In the genomic region with DNA sequence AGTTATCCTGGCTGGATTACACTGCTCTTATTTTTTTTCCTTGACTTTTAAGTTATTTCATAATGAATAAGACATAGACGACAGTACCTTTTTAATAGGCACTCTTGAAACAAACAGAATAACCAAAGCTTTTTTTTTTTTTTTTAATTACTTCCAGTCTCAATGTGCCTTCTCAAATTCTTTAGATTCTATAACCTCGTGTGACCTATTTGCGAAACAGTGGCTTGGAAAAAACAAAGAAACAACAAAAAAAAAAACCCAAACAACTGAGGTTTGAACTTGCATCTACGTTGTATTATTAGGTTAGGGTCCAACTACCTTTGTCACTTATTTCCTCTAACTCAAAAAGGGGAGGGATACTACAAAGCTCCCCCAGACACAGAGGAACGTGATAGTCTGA, we compare ENCODE assay signal across 8 mouse cellular contexts. TPM values are rescaled to one million over a fixed set of nuclear protein-coding genes. Genes with fewer than 3 reads are reported as not detected.
DNase-seq lines count a peak whose midpoint lies in the region; ATAC-seq and TF ChIP-seq lines count a peak whose summit lies in the region.

No protein-coding gene starts in this region.

- peak overlapping the region; percentile 34; the same call in 1 of the 2 replicates for H3K27ac ChIP-seq in spleen, adult 2 months (ENCODE audit: insufficient read depth, low read length)
- peak overlapping the region; percentile 81; the same call in 1 of the 2 replicates for H3K27ac ChIP-seq in limb, embryonic 14.5 days (replicated peaks; ENCODE audit: low read depth, low read length)
- H3K27ac ChIP-seq in stomach, embryonic 15.5 days, result no peak overlapping the region

- peak overlapping the region; percentile 75 for H3K4me3 ChIP-seq in erythroblast, embryonic 14.5 days (replicated peaks)
- H3K4me3 ChIP-seq in spleen, adult 2 months (ENCODE audit: extremely low read depth, insufficient read depth, insufficient read length), result peak overlapping the region; percentile 96
- peak overlapping the region; percentile 95 for H3K4me3 ChIP-seq in limb, embryonic 14.5 days (replicated peaks; ENCODE audit: low read length)
- peak overlapping the region; percentile 91 for H3K4me3 ChIP-seq in stomach, embryonic 15.5 days (replicated peaks)

- ATAC-seq in erythroblast, adult 5-6 weeks (replicated peaks; ENCODE audit: low FRiP score, poor library complexity, severe bottlenecking), result no peak
- ATAC-seq in limb, embryonic 14.5 days (ENCODE audit: low FRiP score, low read depth), result no peak
- ATAC-seq in stomach, embryonic 15.5 days (ENCODE audit: insufficient read depth, low FRiP score, low read depth), result no peak

- DNase-seq in spleen, adult 2 months (ENCODE audit: low read depth in 1 of 2, low spot score in 2 of 2), result no peak
- no peak for DNase-seq in spleen, postnatal 10 days (ENCODE audit: low spot score in 2 of 2)
- no peak for DNase-seq in limb, embryonic 14.5 days (ENCODE audit: low spot score)
- DNase-seq in layer of hippocampus, adult 11-12 months (ENCODE audit: low spot score), result no peak
- DNase-seq in layer of hippocampus, postnatal 10 days (ENCODE audit: low spot score in 2 of 2), result no peak

- no peaks in the 10 kb centered on the region for H3K36me3 ChIP-seq in erythroblast, embryonic 14.5 days (ENCODE audit: control insufficient read depth)
- no peaks in the 10 kb centered on the region for H3K36me3 ChIP-seq in spleen, adult 2 months (ENCODE audit: control insufficient read depth, insufficient read depth, low read length)
- peaks cover 4% of the 10 kb centered on the region; the same call in 1 of the 2 replicates for H3K36me3 ChIP-seq in limb, embryonic 14.5 days (ENCODE audit: control insufficient read depth, insufficient read depth, low read length)
- no peaks in the 10 kb centered on the region for H3K36me3 ChIP-seq in stomach, embryonic 15.5 days

- TF ChIP-seq CTCF in spleen, adult 2 months (IDR thresholded peaks at IDR 0.05; ENCODE audit: extremely low read depth, insufficient read depth, insufficient read length, insufficient replicate concordance), result no peak

- peaks cover 19% of the 10 kb centered on the region for H3K4me1 ChIP-seq in erythroblast, embryonic 14.5 days (ENCODE audit: control insufficient read depth)
- H3K4me1 ChIP-seq in spleen, adult 2 months (ENCODE audit: control insufficient read depth, insufficient read depth, insufficient read length), result no peaks in the 10 kb centered on the region; the same call in 1 of the 2 replicates
- peaks cover 6% of the 10 kb centered on the region; the same call in 1 of the 2 replicates for H3K4me1 ChIP-seq in limb, embryonic 14.5 days (ENCODE audit: control insufficient read depth, insufficient read depth, low read length)
- H3K4me1 ChIP-seq in stomach, embryonic 15.5 days, result no peaks in the 10 kb centered on the region

- peak overlapping the region; percentile 83 for H3K4me2 ChIP-seq in limb, embryonic 14.5 days (replicated peaks; ENCODE audit: low read depth, low read length, severe bottlenecking)
- peak overlapping the region; percentile 88 for H3K4me2 ChIP-seq in stomach, embryonic 15.5 days

- peak overlapping the region; percentile 92 for H3K9ac ChIP-seq in limb, embryonic 14.5 days (ENCODE audit: low read depth, low read length, severe bottlenecking)
- 0 out of 2 replicates have a peak overlapping the region, but pooled peaks have one; percentile 85 for H3K9ac ChIP-seq in stomach, embryonic 15.5 days

- no peak for TF ChIP-seq POLR2A in spleen, adult 2 months (IDR thresholded peaks at IDR 0.05; ENCODE audit: low read depth, low read length)
- TF ChIP-seq POLR2A in limb, embryonic 14.5 days (IDR thresholded peaks at IDR 0.05; ENCODE audit: borderline replicate concordance, extremely low read depth, insufficient read depth, insufficient read length), result no peak

- H3K27me3 ChIP-seq in erythroblast, embryonic 14.5 days (ENCODE audit: control insufficient read depth), result peaks cover 30% of the 10 kb centered on the region
- no peaks in the 10 kb centered on the region for H3K27me3 ChIP-seq in spleen, adult 2 months (ENCODE audit: control insufficient read depth, insufficient read depth, low read length)
- no peaks in the 10 kb centered on the region for H3K27me3 ChIP-seq in limb, embryonic 14.5 days (ENCODE audit: control insufficient read depth, insufficient read depth, low read length)
- no peaks in the 10 kb centered on the region for H3K27me3 ChIP-seq in stomach, embryonic 15.5 days (replicated peaks)

- no peaks in the 10 kb centered on the region for H3K9me3 ChIP-seq in erythroblast, embryonic 14.5 days (ENCODE audit: control insufficient read depth, low read length)
- no peaks in the 10 kb centered on the region for H3K9me3 ChIP-seq in limb, embryonic 14.5 days (ENCODE audit: control insufficient read depth, low read length)
- H3K9me3 ChIP-seq in stomach, embryonic 15.5 days, result no peaks in the 10 kb centered on the region

- WGBS in spleen, adult 2 months, result 16% methylated on average over 5 of the region's 5 CpGs
- WGBS in limb, embryonic 14.5 days, result 11% methylated on average over 5 of the region's 5 CpGs
- WGBS in stomach, embryonic 15.5 days, result 16% methylated on average over 5 of the region's 5 CpGs

RNA-seq across cellular contexts. Expression of gene Ulk2, which starts 1.2 kb away (rescaled TPM):
- 0.05 and 0.07 TPM in 2 replicates for polyA plus RNA-seq in erythroblast, embryonic 14.5 days (2012)
- total RNA-seq in erythroblast, adult 5-6 weeks (2015; ENCODE audit: low replicate concordance), result 8.5 and 11.3 TPM in 2 replicates
- total RNA-seq in erythroblast, adult 5-6 weeks (2017; ENCODE audit: low replicate concordance), result 6.0 and 7.5 TPM in 2 replicates
- 36.1 and 37.8 TPM in 2 replicates for polyA plus RNA-seq in spleen, adult 2 months (2012; rRNA removed)
- 32.3 and 48.6 TPM in 2 replicates for polyA plus RNA-seq in limb, embryonic 14.5 days (2012; rRNA removed)
- polyA plus RNA-seq in limb, embryonic 14.5 days (2014; fragmentation: Nextera tagmentation; extraction: Ambion mirVana), result 24.7 and 29.1 TPM in 2 replicates
- 10.7 and 12.0 TPM in 2 replicates for polyA plus RNA-seq in stomach, embryonic 15.5 days (2015; fragmentation: Nextera tagmentation; extraction: Ambion mirVana)
- 100 to 1,000 TPM in 1 of 2 experiments, 10 to 100 TPM in 1; 96.7 to 100 TPM for total RNA-seq in layer of hippocampus, postnatal 10 days (2021)

Comparison
In these comparisons a context has a peak if more than half of its experiments do, and no peak if none do; other contexts are left out.
1. RNA of gene Ulk2, which starts 1.2 kb away (polyA plus RNA-seq): 36.1 to 37.8 TPM in spleen, adult 2 months, 24.7 to 48.6 TPM in limb, embryonic 14.5 days and 10.7 to 12.0 TPM in stomach, embryonic 15.5 days; 0.05 to 0.07 TPM in erythroblast, embryonic 14.5 days; every median in the first group is over 10 times any median in the second.
2. Peak in every context shown above with its lines, with median percentiles within 50 percentile points of each other: H3K4me3 ChIP-seq.